Comparison of ENCODE assay signal across 8 mouse cellular contexts in the genomic region with DNA sequence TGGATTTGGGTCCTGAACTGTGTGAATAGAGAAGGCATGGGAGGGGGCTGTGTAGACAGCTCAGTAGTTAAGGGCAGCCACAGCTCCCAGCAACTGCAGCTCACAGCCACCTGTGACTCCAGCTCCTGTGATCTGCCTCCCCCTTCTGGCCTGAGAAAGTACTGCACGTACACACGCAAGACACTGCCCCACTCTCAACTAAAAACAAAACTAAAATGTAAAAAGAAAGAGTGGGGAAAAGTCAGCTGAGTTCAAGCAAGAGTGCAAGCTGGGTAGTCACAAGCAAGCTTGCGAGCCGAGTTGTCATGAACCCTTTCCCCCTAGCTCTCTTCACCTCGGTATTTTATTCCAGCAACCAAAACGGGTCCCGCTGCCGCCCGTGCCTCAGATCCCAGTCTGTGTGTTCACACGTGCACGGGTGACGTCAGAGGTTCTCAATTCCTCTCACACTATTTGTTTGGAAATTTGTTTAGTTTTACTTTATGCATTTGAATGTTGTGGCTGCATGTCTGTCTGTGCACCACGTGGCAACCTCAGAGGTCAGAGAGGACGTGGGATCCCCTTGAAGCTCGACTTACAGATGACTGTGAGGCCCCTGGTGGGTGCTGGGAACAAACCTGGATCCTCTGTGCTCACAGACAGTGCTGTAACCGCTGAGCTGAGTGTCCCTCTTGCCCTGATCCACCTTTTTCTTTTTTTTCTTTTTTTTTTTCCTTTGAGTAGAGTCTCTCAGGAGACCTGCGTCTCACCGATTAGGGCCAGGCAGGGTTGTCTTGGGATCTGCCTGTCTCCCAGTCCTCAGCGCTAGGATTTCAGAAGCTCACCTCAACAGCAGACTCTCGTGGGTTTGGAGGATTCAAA. TPM values are rescaled to one million over a fixed set of nuclear protein-coding genes. Genes with fewer than 3 reads are reported as not detected.
DNase-seq lines count a peak whose midpoint lies in the region; ATAC-seq and TF ChIP-seq lines count a peak whose summit lies in the region.

No protein-coding gene starts in this region.

- H3K4me3 ChIP-seq in brown adipose tissue, adult 24 weeks (ENCODE audit: insufficient read depth, low read depth, low read length) = peak overlapping the region; percentile 67
- peak overlapping the region; percentile 47 for H3K4me3 ChIP-seq in forebrain, embryonic 10.5 days
- peak overlapping the region; percentile 41 for H3K4me3 ChIP-seq in heart, postnatal 0 days (ENCODE audit: low read depth, low read length)
- peak overlapping the region; percentile 51 for H3K4me3 ChIP-seq in liver, embryonic 15.5 days (replicated peaks)
- H3K4me3 ChIP-seq in neural tube, embryonic 11.5 days (ENCODE audit: low read depth, low read length) = 0 out of 2 replicates have a peak overlapping the region, but pooled peaks have one; percentile 7
- peak overlapping the region; percentile 48 for H3K4me3 ChIP-seq in stomach, embryonic 16.5 days (replicated peaks; ENCODE audit: low read length)

- no peaks in the 10 kb centered on the region for H3K4me1 ChIP-seq in brown adipose tissue, adult 24 weeks (ENCODE audit: control insufficient read depth, insufficient read depth, insufficient read length, low read length)
- H3K4me1 ChIP-seq in forebrain, embryonic 10.5 days = peaks cover 34% of the 10 kb centered on the region
- no peaks in the 10 kb centered on the region for H3K4me1 ChIP-seq in heart, postnatal 0 days (ENCODE audit: control insufficient read depth, insufficient read depth)
- peaks cover 12% of the 10 kb centered on the region for H3K4me1 ChIP-seq in liver, embryonic 15.5 days (replicated peaks)
- no peaks in the 10 kb centered on the region for H3K4me1 ChIP-seq in neural tube, embryonic 11.5 days (ENCODE audit: control insufficient read depth, insufficient read depth, low read length)
- H3K4me1 ChIP-seq in stomach, embryonic 16.5 days (ENCODE audit: control insufficient read depth, insufficient read depth, low read length) = 0 out of 2 replicates have a peak, but pooled peaks cover 4% of the 10 kb centered on the region

- peaks cover 93% of the 10 kb centered on the region for H3K27me3 ChIP-seq in forebrain, embryonic 10.5 days (ENCODE audit: poor library complexity, severe bottlenecking)
- H3K27me3 ChIP-seq in heart, postnatal 0 days (ENCODE audit: control insufficient read depth, insufficient read depth, low read length) = peaks cover 63% of the 10 kb centered on the region
- H3K27me3 ChIP-seq in liver, embryonic 15.5 days = peaks cover 96% of the 10 kb centered on the region
- H3K27me3 ChIP-seq in neural tube, embryonic 11.5 days (ENCODE audit: control insufficient read depth, insufficient read depth, low read length) = peaks cover 38% of the 10 kb centered on the region
- H3K27me3 ChIP-seq in stomach, embryonic 16.5 days (ENCODE audit: control insufficient read depth, insufficient read depth, low read length) = peaks cover 41% of the 10 kb centered on the region

- peak; percentile 94 for DNase-seq in CD4-positive, CD25-positive, alpha-beta regulatory T cell, adult 2 months (ENCODE audit: low read depth, low spot score)
- peak; percentile 74 for DNase-seq in forebrain, embryonic 10.5 days (ENCODE audit: extremely low spot score, low spot score)
- DNase-seq in heart, postnatal 0 days (ENCODE audit: low spot score) = peak; percentile 74
- DNase-seq in kidney, postnatal 36 days = peak; percentile 74 to 95
- DNase-seq in neural tube, embryonic 11.5 days (ENCODE audit: low spot score) = peak; percentile 78

- H3K4me2 ChIP-seq in heart, postnatal 0 days (ENCODE audit: low read depth, low read length) = peak overlapping the region; percentile 75
- peak overlapping the region; percentile 78 for H3K4me2 ChIP-seq in liver, embryonic 15.5 days
- peak overlapping the region; percentile 43 for H3K4me2 ChIP-seq in neural tube, embryonic 11.5 days (ENCODE audit: low read depth)
- peak overlapping the region; percentile 78 for H3K4me2 ChIP-seq in stomach, embryonic 16.5 days (ENCODE audit: low read depth, low read length)

- H3K27ac ChIP-seq in brown adipose tissue, adult 24 weeks (replicated peaks; ENCODE audit: low read depth, low read length) = no peak overlapping the region
- 0 out of 2 replicates have a peak overlapping the region, but pooled peaks have one; percentile 8 for H3K27ac ChIP-seq in forebrain, embryonic 10.5 days
- no peak overlapping the region for H3K27ac ChIP-seq in heart, postnatal 0 days (ENCODE audit: low read depth)
- H3K27ac ChIP-seq in liver, embryonic 15.5 days (replicated peaks) = no peak overlapping the region
- no peak overlapping the region for H3K27ac ChIP-seq in neural tube, embryonic 11.5 days (ENCODE audit: low read depth, low read length)
- H3K27ac ChIP-seq in stomach, embryonic 16.5 days (ENCODE audit: low read length) = no peak overlapping the region

- peak; percentile 90 for TF ChIP-seq CTCF in heart, postnatal 0 days (IDR thresholded peaks at IDR 0.05; ENCODE audit: low read depth)

- no peaks in the 10 kb centered on the region for H3K36me3 ChIP-seq in forebrain, embryonic 10.5 days (replicated peaks)
- H3K36me3 ChIP-seq in heart, postnatal 0 days (replicated peaks; ENCODE audit: control insufficient read depth, insufficient read depth, low read length) = no peaks in the 10 kb centered on the region
- H3K36me3 ChIP-seq in liver, embryonic 15.5 days (replicated peaks) = no peaks in the 10 kb centered on the region
- no peaks in the 10 kb centered on the region for H3K36me3 ChIP-seq in neural tube, embryonic 11.5 days (ENCODE audit: control insufficient read depth, insufficient read depth, low read length)
- no peaks in the 10 kb centered on the region for H3K36me3 ChIP-seq in stomach, embryonic 16.5 days (ENCODE audit: control insufficient read depth, insufficient read depth, low read length)

- no peak for TF ChIP-seq EP300 in heart, postnatal 0 days (IDR thresholded peaks at IDR 0.05; ENCODE audit: low read depth)

- WGBS in forebrain, embryonic 10.5 days = 15% methylated on average over 20 of the region's 20 CpGs
- WGBS in heart, postnatal 0 days = 8% methylated on average over 20 of the region's 20 CpGs
- WGBS in liver, embryonic 15.5 days (ENCODE audit: insufficient replicate concordance) = 8% methylated on average over 20 of the region's 20 CpGs
- WGBS in neural tube, embryonic 11.5 days = 14% methylated on average over 20 of the region's 20 CpGs
- 9% methylated on average over 20 of the region's 20 CpGs for WGBS in stomach, embryonic 16.5 days

- ATAC-seq in heart, postnatal 0 days (ENCODE audit: insufficient read depth, low read depth) = peak; percentile 71
- no peak for ATAC-seq in liver, embryonic 15.5 days (ENCODE audit: insufficient read depth)
- no peak for ATAC-seq in neural tube, embryonic 11.5 days (ENCODE audit: insufficient read depth, low FRiP score, low TSS enrichment)
- ATAC-seq in stomach, embryonic 16.5 days (ENCODE audit: insufficient read depth, low FRiP score) = peak; percentile 39; the same call in 1 of the 2 replicates

- no peaks in the 10 kb centered on the region for H3K9me3 ChIP-seq in forebrain, embryonic 10.5 days
- H3K9me3 ChIP-seq in heart, postnatal 0 days (replicated peaks; ENCODE audit: control insufficient read depth, low read length) = no peaks in the 10 kb centered on the region
- H3K9me3 ChIP-seq in liver, embryonic 15.5 days (replicated peaks) = no peaks in the 10 kb centered on the region
- no peaks in the 10 kb centered on the region for H3K9me3 ChIP-seq in neural tube, embryonic 11.5 days (ENCODE audit: control insufficient read depth, low read length)
- no peaks in the 10 kb centered on the region for H3K9me3 ChIP-seq in stomach, embryonic 16.5 days (replicated peaks; ENCODE audit: control insufficient read depth, low read length)

- peak overlapping the region; percentile 41; the same call in 1 of the 2 replicates for H3K9ac ChIP-seq in heart, postnatal 0 days (replicated peaks; ENCODE audit: low read depth, low read length)
- H3K9ac ChIP-seq in liver, embryonic 15.5 days = peak overlapping the region; percentile 28; the same call in 1 of the 2 replicates
- H3K9ac ChIP-seq in neural tube, embryonic 11.5 days (ENCODE audit: low read length) = no peak overlapping the region
- peak overlapping the region; percentile 64 for H3K9ac ChIP-seq in stomach, embryonic 16.5 days (ENCODE audit: low read length)

RNA-seq across cellular contexts. Expression of a gene that starts 15.0 kb away (rescaled TPM):
- polyA plus RNA-seq in brown adipose tissue, adult 24 weeks (2012; ENCODE audit: insufficient read depth, insufficient read length, missing spikeins) = not detected in 2 replicates
- polyA plus RNA-seq in forebrain, embryonic 10.5 days (2016; fragmentation: Nextera tagmentation; extraction: Ambion mirVana) = 0.05 and 0.07 TPM in 2 replicates
- not detected in 2 replicates for total RNA-seq in heart, postnatal 0 days (2014; rRNA removed; ENCODE audit: low replicate concordance)
- not detected in 2 replicates for polyA plus RNA-seq in heart, postnatal 0 days (2015; fragmentation: Nextera tagmentation; extraction: Ambion mirVana)
- polyA plus RNA-seq in liver, embryonic 15.5 days (2015; fragmentation: Nextera tagmentation; extraction: Ambion mirVana) = not detected in 2 replicates
- 1.3 and 1.4 TPM in 2 replicates for polyA plus RNA-seq in neural tube, embryonic 11.5 days (2014; fragmentation: Nextera tagmentation; extraction: Ambion mirVana)
- polyA plus RNA-seq in stomach, embryonic 16.5 days (2015; fragmentation: Nextera tagmentation; extraction: Ambion mirVana) = 0.06 and 0.08 TPM in 2 replicates

RNA-seq across cellular contexts. Expression of a gene that starts 29.3 kb away (rescaled TPM):
- polyA plus RNA-seq in brown adipose tissue, adult 24 weeks (2012; ENCODE audit: insufficient read depth, insufficient read length, missing spikeins) = not detected in 2 replicates
- polyA plus RNA-seq in forebrain, embryonic 10.5 days (2016; fragmentation: Nextera tagmentation; extraction: Ambion mirVana) = 0.51 and 0.71 TPM in 2 replicates
- not detected in 2 replicates for total RNA-seq in heart, postnatal 0 days (2014; rRNA removed; ENCODE audit: low replicate concordance)
- polyA plus RNA-seq in heart, postnatal 0 days (2015; fragmentation: Nextera tagmentation; extraction: Ambion mirVana) = not detected in 2 replicates
- 0.02 TPM in 1 of 2 replicates, not detected in the other for polyA plus RNA-seq in liver, embryonic 15.5 days (2015; fragmentation: Nextera tagmentation; extraction: Ambion mirVana)
- polyA plus RNA-seq in neural tube, embryonic 11.5 days (2014; fragmentation: Nextera tagmentation; extraction: Ambion mirVana) = 0.84 and 0.96 TPM in 2 replicates
- polyA plus RNA-seq in stomach, embryonic 16.5 days (2015; fragmentation: Nextera tagmentation; extraction: Ambion mirVana) = 0.12 and 0.21 TPM in 2 replicates

RNA-seq across cellular contexts. Expression of a gene that starts 51.7 kb away (rescaled TPM):
- 10.8 and 13.8 TPM in 2 replicates for polyA plus RNA-seq in brown adipose tissue, adult 24 weeks (2012; ENCODE audit: insufficient read depth, insufficient read length, missing spikeins)
- 32.8 and 34.8 TPM in 2 replicates for polyA plus RNA-seq in forebrain, embryonic 10.5 days (2016; fragmentation: Nextera tagmentation; extraction: Ambion mirVana)
- total RNA-seq in heart, postnatal 0 days (2014; rRNA removed; ENCODE audit: low replicate concordance) = 13.1 and 17.6 TPM in 2 replicates
- 7.6 TPM in 2 replicates for polyA plus RNA-seq in heart, postnatal 0 days (2015; fragmentation: Nextera tagmentation; extraction: Ambion mirVana)
- 12.8 and 15.6 TPM in 2 replicates for polyA plus RNA-seq in liver, embryonic 15.5 days (2015; fragmentation: Nextera tagmentation; extraction: Ambion mirVana)
- polyA plus RNA-seq in neural tube, embryonic 11.5 days (2014; fragmentation: Nextera tagmentation; extraction: Ambion mirVana) = 30.7 and 31.4 TPM in 2 replicates
- polyA plus RNA-seq in stomach, embryonic 16.5 days (2015; fragmentation: Nextera tagmentation; extraction: Ambion mirVana) = 16.7 TPM in 2 replicates

Comparison
In these comparisons a context has a peak if more than half of its experiments do, and no peak if none do; other contexts are left out.
1. H3K4me3 ChIP-seq: peak in every context shown above with its lines; median percentile 67 in brown adipose tissue, adult 24 weeks; 51 in liver, embryonic 15.5 days; 48 in stomach, embryonic 16.5 days; 47 in forebrain, embryonic 10.5 days; 41 in heart, postnatal 0 days; 7 in neural tube, embryonic 11.5 days.
2. ATAC-seq: peak in heart, postnatal 0 days (single experiment) and stomach, embryonic 16.5 days (single experiment); none in liver, embryonic 15.5 days (single experiment) and neural tube, embryonic 11.5 days (single experiment).
3. Peak in every context shown above with its lines, with median percentiles within 50 percentile points of each other: DNase-seq and H3K4me2 ChIP-seq.